Comparison of ENCODE assay signal across 10 mouse cellular contexts in the genomic region with DNA sequence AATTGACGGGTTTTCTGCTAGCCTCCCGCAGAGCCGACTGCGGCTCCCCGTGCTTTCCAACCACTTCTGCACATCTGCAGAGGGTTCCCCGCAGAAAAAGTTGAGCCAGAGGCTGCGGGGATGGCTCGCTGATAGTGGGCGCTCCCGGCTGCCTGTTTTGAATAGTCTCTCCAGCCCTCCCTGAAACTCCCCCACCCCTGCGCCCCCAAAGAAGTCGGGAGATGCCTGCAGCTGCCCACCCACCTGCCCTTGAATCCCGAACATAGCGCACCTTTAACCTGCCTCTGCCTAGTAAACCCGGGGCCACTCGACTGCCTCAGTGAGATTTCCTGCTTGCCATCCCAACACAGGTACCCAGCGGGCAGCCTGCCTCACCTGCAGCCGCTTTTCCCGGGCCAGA. TPM values are rescaled to one million over a fixed set of nuclear protein-coding genes. Genes with fewer than 3 reads are reported as not detected.
DNase-seq lines count a peak whose midpoint lies in the region; ATAC-seq and TF ChIP-seq lines count a peak whose summit lies in the region.
"Had no signal": no experiment of that assay in that cellular context is flagged by ENCODE, and none has a peak within 500 bp of the region (broad histone marks: within the 10 kb centered on the region; RNA-seq: fewer than 3 reads in every experiment).

No protein-coding gene starts in this region.

- no peak for TF ChIP-seq CTCF in cerebellum, adult 2 months (IDR thresholded peaks at IDR 0.05; ENCODE audit: borderline replicate concordance, insufficient read depth, low read depth, low read length)
- TF ChIP-seq CTCF in thymus, adult 2 months (IDR thresholded peaks at IDR 0.05; ENCODE audit: borderline replicate concordance, control insufficient read depth, extremely low read depth, insufficient read depth, low read length, poor library complexity): no peak

- H3K4me2 ChIP-seq in lung, embryonic 16.5 days (ENCODE audit: low read depth, low read length): peak overlapping the region; percentile 83
- peak overlapping the region; percentile 64 for H3K4me2 ChIP-seq in intestine, embryonic 16.5 days (ENCODE audit: low read depth, low read length)
- peak overlapping the region; percentile 83 for H3K4me2 ChIP-seq in neural tube, embryonic 15.5 days

- no peaks in the 10 kb centered on the region for H3K9me3 ChIP-seq in lung, embryonic 16.5 days (ENCODE audit: control insufficient read depth, low read length)
- no peaks in the 10 kb centered on the region for H3K9me3 ChIP-seq in intestine, embryonic 16.5 days (ENCODE audit: control insufficient read depth, low read length)
- H3K9me3 ChIP-seq in neural tube, embryonic 15.5 days (replicated peaks): no peaks in the 10 kb centered on the region

- H3K27me3 ChIP-seq in cerebellum, adult 2 months (ENCODE audit: control insufficient read depth, insufficient read depth, low read length): no peaks in the 10 kb centered on the region
- H3K27me3 ChIP-seq in lung, embryonic 16.5 days (ENCODE audit: control insufficient read depth, insufficient read depth, low read depth, low read length): peaks cover 58% of the 10 kb centered on the region
- H3K27me3 ChIP-seq in intestine, embryonic 16.5 days (replicated peaks; ENCODE audit: control insufficient read depth, insufficient read depth, low read length): peaks cover 49% of the 10 kb centered on the region
- no peaks in the 10 kb centered on the region for H3K27me3 ChIP-seq in neural tube, embryonic 15.5 days (replicated peaks)
- H3K27me3 ChIP-seq in thymus, adult 2 months (ENCODE audit: control insufficient read depth, insufficient read depth, low read length): peaks cover 11% of the 10 kb centered on the region; the same call in 1 of the 2 replicates

- TF ChIP-seq POLR2A in cerebellum, adult 2 months (IDR thresholded peaks at IDR 0.05; ENCODE audit: borderline replicate concordance, insufficient read depth, low read length): no peak
- TF ChIP-seq POLR2A in thymus, adult 2 months (IDR thresholded peaks at IDR 0.05; ENCODE audit: control insufficient read depth, extremely low read depth, insufficient read depth, low read length, poor library complexity): no peak

- peak in 1 of 2 experiments; percentile 17 for DNase-seq in cerebellum, adult 2 months
- no peak for DNase-seq in cerebellum, adult 9-11 months
- DNase-seq in lung, postnatal 10 days: no peak
- DNase-seq in thymus, adult 2 months: no peak
- DNase-seq in urinary bladder, postnatal 4 days (ENCODE audit: low spot score in 2 of 2): no peak

- no peaks in the 10 kb centered on the region for H3K36me3 ChIP-seq in lung, embryonic 16.5 days (ENCODE audit: control insufficient read depth, insufficient read depth, low read length)
- H3K36me3 ChIP-seq in intestine, embryonic 16.5 days (ENCODE audit: control insufficient read depth, insufficient read depth, low read length): no peaks in the 10 kb centered on the region
- no peaks in the 10 kb centered on the region for H3K36me3 ChIP-seq in neural tube, embryonic 15.5 days
- H3K36me3 ChIP-seq in thymus, adult 2 months (ENCODE audit: control insufficient read depth, insufficient read depth, low read length): no peaks in the 10 kb centered on the region

- no peaks in the 10 kb centered on the region; the same call in 1 of the 2 replicates for H3K4me1 ChIP-seq in cerebellum, adult 2 months (ENCODE audit: control insufficient read depth, insufficient read depth, low read length)
- peaks cover 14% of the 10 kb centered on the region for H3K4me1 ChIP-seq in lung, embryonic 16.5 days (replicated peaks; ENCODE audit: control insufficient read depth, insufficient read depth, low read length)
- peaks cover 15% of the 10 kb centered on the region for H3K4me1 ChIP-seq in intestine, embryonic 16.5 days (ENCODE audit: control insufficient read depth, insufficient read depth, low read length)
- peaks cover 40% of the 10 kb centered on the region for H3K4me1 ChIP-seq in neural tube, embryonic 15.5 days
- no peaks in the 10 kb centered on the region for H3K4me1 ChIP-seq in thymus, adult 2 months (replicated peaks; ENCODE audit: control insufficient read depth, insufficient read depth, low read length)

- whole genome bisulfite sequencing in cerebellum, adult 2 months: 0% methylated on average over 19 of the region's 19 CpGs
- 0% methylated on average over 19 of the region's 19 CpGs for WGBS in lung, embryonic 16.5 days
- WGBS in intestine, embryonic 16.5 days: under 1% methylated on average over 19 of the region's 19 CpGs
- WGBS in neural tube, embryonic 15.5 days: under 1% methylated on average over 19 of the region's 19 CpGs
- WGBS in thymus, adult 2 months: 2% methylated on average over 19 of the region's 19 CpGs

- ATAC-seq in lung, embryonic 16.5 days (ENCODE audit: low read depth): no peak
- peak; percentile 22; the same call in 1 of the 2 replicates for ATAC-seq in intestine, embryonic 16.5 days
- no peak; the same call in 1 of the 2 replicates for ATAC-seq in neural tube, embryonic 15.5 days (ENCODE audit: low FRiP score)

- H3K27ac ChIP-seq in cerebellum, adult 2 months (ENCODE audit: insufficient read depth, low read length): 0 out of 2 replicates have a peak overlapping the region, but pooled peaks have one; percentile 31
- no peak overlapping the region for H3K27ac ChIP-seq in lung, embryonic 16.5 days (ENCODE audit: low read length)
- no peak overlapping the region for H3K27ac ChIP-seq in intestine, embryonic 16.5 days (ENCODE audit: low read length)
- peak overlapping the region; percentile 87 for H3K27ac ChIP-seq in neural tube, embryonic 15.5 days (replicated peaks)
- H3K27ac ChIP-seq in thymus, adult 2 months (ENCODE audit: control insufficient read depth, insufficient read depth, low read length): no peak overlapping the region

- H3K4me3 ChIP-seq in cerebellum, adult 2 months (replicated peaks; ENCODE audit: insufficient read depth, low read depth, low read length): peak overlapping the region; percentile 80
- H3K4me3 ChIP-seq in lung, embryonic 16.5 days (ENCODE audit: low read length): peak overlapping the region; percentile 53
- H3K4me3 ChIP-seq in intestine, embryonic 16.5 days (ENCODE audit: low read length): peak overlapping the region; percentile 39
- peak overlapping the region; percentile 56 for H3K4me3 ChIP-seq in neural tube, embryonic 15.5 days (replicated peaks)
- no peak overlapping the region for H3K4me3 ChIP-seq in thymus, adult 2 months (ENCODE audit: control insufficient read depth, insufficient read depth, low read length)

- H3K9ac ChIP-seq in lung, embryonic 16.5 days (ENCODE audit: low read length): peak overlapping the region; percentile 44
- H3K9ac ChIP-seq in intestine, embryonic 16.5 days (ENCODE audit: low read depth, low read length): peak overlapping the region; percentile 55; the same call in 1 of the 2 replicates
- peak overlapping the region; percentile 62 for H3K9ac ChIP-seq in neural tube, embryonic 15.5 days (replicated peaks)

RNA-seq across cellular contexts. Expression of gene Sv2c, which starts 0.5 kb away (rescaled TPM):
- 44.9 and 47.3 TPM in 2 replicates for polyA plus RNA-seq in cerebellum, adult 2 months (2012; rRNA removed)
- 0.77 and 1.2 TPM in 2 replicates for polyA plus RNA-seq in lung, embryonic 16.5 days (2015; fragmentation: Nextera tagmentation; extraction: Ambion mirVana)
- 1.1 and 1.8 TPM in 2 replicates for polyA plus RNA-seq in intestine, embryonic 16.5 days (2015; fragmentation: Nextera tagmentation; extraction: Ambion mirVana)
- polyA plus RNA-seq in neural tube, embryonic 15.5 days (2015; fragmentation: Nextera tagmentation; extraction: Ambion mirVana): 42.8 and 43.6 TPM in 2 replicates
- 0.09 and 0.48 TPM in 2 replicates for polyA plus RNA-seq in thymus, adult 2 months (2012; rRNA removed)

RNA-seq across cellular contexts. Expression of gene Gm17190, which starts 50.1 kb away (rescaled TPM):
- polyA plus RNA-seq in cerebellum, adult 2 months (2012; rRNA removed): not detected in 2 replicates
- polyA plus RNA-seq in lung, embryonic 16.5 days (2015; fragmentation: Nextera tagmentation; extraction: Ambion mirVana): not detected in 2 replicates
- not detected in 2 replicates for polyA plus RNA-seq in intestine, embryonic 16.5 days (2015; fragmentation: Nextera tagmentation; extraction: Ambion mirVana)
- 0.22 and 0.52 TPM in 2 replicates for polyA plus RNA-seq in neural tube, embryonic 15.5 days (2015; fragmentation: Nextera tagmentation; extraction: Ambion mirVana)
- polyA plus RNA-seq in thymus, adult 2 months (2012; rRNA removed): not detected in 2 replicates
- polyA plus RNA-seq: brain, embryonic 14.5 days; gonadal fat pad, adult 2 months had no signal

RNA-seq across cellular contexts. Expression of gene Gm20075, which starts 50.7 kb away (rescaled TPM):
- polyA plus RNA-seq in cerebellum, adult 2 months (2012; rRNA removed): 1.7 and 2.0 TPM in 2 replicates
- polyA plus RNA-seq in lung, embryonic 16.5 days (2015; fragmentation: Nextera tagmentation; extraction: Ambion mirVana): 16.0 and 20.9 TPM in 2 replicates
- polyA plus RNA-seq in intestine, embryonic 16.5 days (2015; fragmentation: Nextera tagmentation; extraction: Ambion mirVana): 16.2 and 19.3 TPM in 2 replicates
- 21.3 and 24.9 TPM in 2 replicates for polyA plus RNA-seq in neural tube, embryonic 15.5 days (2015; fragmentation: Nextera tagmentation; extraction: Ambion mirVana)
- polyA plus RNA-seq in thymus, adult 2 months (2012; rRNA removed): 0.29 and 2.0 TPM in 2 replicates

Comparison
In these comparisons a context has a peak if more than half of its experiments do, and no peak if none do; other contexts are left out.
1. H3K27ac ChIP-seq: peak in cerebellum, adult 2 months (single experiment) and neural tube, embryonic 15.5 days (single experiment); none in lung, embryonic 16.5 days (single experiment), intestine, embryonic 16.5 days (single experiment) and thymus, adult 2 months (single experiment).
2. RNA of gene Sv2c, which starts 0.5 kb away (polyA plus RNA-seq): 44.9 to 47.3 TPM in cerebellum, adult 2 months and 42.8 to 43.6 TPM in neural tube, embryonic 15.5 days; 1.1 to 1.8 TPM in intestine, embryonic 16.5 days, 0.77 to 1.2 TPM in lung, embryonic 16.5 days and 0.09 to 0.48 TPM in thymus, adult 2 months; every median in the first group is over 10 times any median in the second.
3. Peak in every context shown above with its lines, with median percentiles within 50 percentile points of each other: H3K4me2 ChIP-seq and H3K9ac ChIP-seq.